Mouse (Mus musculus): ENCODE measurements around the gene Aebp1.
A peak's percentile ranks its signal among the peaks of the same experiment; 100 is the strongest.

The Aebp1 gene

DNA sequence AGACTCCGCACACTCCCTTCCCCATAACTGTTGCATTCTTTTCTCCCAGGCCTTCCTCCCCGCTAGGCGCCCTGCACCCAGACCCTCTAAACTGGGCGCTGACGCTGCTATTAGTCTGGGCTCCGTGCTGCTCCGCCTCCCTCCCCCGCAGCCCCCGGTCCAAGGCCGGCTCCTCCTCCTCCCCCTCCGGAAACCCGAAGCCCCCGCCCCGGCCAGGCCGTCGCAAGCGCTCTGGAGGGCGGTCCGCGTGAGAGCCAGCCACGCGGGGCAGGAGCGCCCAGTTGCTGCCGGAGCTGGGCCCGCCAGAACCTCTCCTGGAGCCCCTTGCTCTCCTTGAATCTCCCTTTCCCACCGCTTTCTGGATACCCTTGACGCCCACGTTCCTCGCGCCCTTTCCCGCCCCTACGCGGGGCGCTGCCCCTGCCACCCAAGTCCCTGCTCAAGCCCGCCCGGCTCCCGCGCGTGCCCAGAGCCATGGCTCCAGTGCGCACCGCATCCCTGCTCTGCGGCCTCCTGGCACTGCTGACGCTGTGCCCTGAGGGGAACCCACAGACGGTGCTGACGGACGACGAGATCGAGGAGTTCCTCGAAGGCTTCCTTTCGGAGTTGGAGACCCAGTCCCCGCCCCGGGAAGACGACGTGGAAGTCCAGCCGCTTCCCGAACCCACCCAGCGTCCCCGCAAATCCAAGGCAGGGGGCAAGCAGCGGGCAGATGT lies at the start of gene Aebp1:
Gene Aebp1, plus strand, starts transcription at position 270 of the 716 bp plus-strand sequence.
- peak; percentile 69 for DNase-seq (ENCODE audit: low spot score)

DNA sequence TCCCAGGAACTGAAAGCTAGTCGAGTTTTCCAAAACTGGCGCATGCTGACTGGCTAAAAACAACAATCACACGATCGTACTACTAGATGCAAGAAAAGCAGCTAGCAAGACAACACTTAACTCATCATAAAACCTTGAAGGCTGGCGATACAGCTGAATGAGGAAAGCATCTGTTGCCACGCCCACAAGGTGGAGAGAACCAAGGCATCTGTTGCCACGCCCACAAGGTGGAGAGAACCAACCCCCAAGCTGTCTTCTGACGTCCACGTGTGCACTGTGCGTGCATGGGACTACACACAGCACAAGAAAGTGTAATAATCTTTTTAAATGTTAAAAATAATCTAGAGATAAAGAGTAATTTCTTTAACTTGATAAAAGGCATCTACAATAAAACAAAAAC lies 48.4 kb upstream of the Aebp1 start:
- DNase-seq (ENCODE audit: low spot score) = no peak

- no peak for DNase-seq (ENCODE audit: low spot score)
These were observed 42.5 kb upstream of the Aebp1 start for GRCm38 (mm10) chr11:5819223-5819622.

DNA sequence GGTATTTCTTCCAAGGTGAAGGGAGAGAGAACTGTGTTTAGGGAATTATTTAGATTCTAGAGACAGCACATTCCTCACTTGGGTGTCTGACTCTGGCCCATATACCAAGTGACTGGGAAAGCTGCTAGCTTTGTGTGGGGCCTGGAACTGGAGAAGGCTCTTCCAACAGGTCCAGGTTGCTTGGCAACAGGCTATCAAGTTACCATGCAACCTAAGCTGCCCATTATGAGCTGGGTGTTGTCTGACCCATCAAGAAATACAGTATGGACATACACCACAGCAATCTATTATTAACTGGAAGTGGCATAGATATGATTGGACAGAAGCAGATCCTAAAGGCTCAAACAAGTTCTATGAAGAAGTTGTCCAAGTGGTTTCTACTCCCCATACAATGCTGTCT lies 36.3 kb upstream of the Aebp1 start:
- no peak for DNase-seq (ENCODE audit: low spot score)

- no peak for DNase-seq (ENCODE audit: low spot score)
These were observed 33.8 kb upstream of the Aebp1 start for GRCm38 (mm10) chr11:5827931-5828330.

DNA sequence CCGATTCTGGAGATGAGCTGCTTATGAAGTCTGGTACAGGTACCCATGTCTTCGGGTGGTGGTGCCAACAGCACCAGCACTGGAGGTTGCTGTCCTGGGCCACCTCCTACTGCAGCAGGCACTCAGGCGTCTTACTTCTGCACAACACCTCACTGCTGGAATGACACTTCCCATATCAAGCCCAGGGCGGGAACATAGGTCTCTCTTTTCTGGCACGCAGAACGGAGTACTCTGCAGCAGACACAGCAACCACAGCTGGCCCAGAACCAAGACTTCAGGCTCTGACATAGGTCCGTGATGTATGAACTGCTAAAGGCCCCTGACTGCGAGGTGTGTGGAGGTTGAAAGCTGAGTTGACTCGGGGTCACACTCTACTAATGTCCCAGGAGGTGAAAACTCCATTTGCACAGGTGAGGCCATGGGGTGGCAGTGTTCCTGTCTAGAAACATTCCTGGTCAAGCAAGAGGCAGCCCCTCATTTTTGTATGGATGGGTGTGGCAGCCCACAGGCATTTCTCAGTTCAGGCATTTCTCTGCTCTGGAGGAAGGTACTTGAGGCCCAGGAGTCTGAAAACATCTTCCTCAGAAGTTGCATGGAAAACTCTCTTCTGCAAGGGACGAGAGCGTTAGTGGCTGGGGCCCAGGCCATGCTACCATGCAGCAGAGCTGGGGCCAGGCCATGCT lies 33.1 kb upstream of the Aebp1 start:
- no peak for DNase-seq (ENCODE audit: low spot score)

DNA sequence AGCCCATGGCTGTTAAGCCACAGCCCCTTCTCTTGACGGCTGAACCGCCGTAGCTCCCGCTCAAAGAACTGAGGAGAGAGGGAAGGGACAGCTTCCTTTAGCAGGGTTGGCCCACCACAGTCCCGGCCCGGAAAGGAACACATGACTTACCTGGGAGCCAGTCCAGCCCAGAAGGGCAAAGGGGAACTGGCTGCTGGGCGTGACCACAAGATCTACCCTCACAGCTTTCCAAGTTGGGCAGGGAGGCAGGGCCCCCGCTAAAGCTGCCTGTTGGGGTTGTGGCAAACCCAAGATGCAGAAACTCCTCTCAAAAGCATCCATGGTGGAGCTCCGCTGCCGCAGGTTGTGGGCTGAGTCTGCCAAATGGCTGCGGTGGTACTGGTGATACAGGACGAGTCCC lies 32.4 kb upstream of the Aebp1 start:
- DNase-seq (ENCODE audit: low spot score) = no peak

- DNase-seq (ENCODE audit: low spot score) = no peak
These were observed 27.2 kb upstream of the Aebp1 start for GRCm38 (mm10) chr11:5834506-5834905.

- no peak for DNase-seq (ENCODE audit: low spot score)
These were observed 26.7 kb upstream of the Aebp1 start for GRCm38 (mm10) chr11:5835057-5835456.

DNA sequence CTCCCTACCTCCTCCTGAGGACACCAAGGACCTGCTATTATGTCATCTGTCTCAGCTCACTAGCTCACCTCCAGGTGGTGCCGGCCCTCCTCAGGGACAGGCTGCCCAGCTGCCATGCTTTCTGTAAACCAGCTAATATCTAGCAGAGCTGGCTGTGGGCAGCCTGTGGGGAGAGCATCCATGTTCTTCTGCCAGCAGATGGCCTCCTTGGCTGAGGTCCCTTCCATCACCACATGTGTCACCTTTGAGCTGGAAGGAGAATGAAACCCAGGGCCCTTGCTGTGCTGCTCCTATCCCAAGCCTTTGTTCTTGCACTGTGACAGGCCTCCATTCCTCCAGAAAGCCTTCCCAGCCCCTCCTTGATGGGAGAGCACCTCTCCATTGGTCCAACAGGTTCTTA lies 25.6 kb upstream of the Aebp1 start:
- peak; percentile 90 for DNase-seq (ENCODE audit: low spot score)

DNA sequence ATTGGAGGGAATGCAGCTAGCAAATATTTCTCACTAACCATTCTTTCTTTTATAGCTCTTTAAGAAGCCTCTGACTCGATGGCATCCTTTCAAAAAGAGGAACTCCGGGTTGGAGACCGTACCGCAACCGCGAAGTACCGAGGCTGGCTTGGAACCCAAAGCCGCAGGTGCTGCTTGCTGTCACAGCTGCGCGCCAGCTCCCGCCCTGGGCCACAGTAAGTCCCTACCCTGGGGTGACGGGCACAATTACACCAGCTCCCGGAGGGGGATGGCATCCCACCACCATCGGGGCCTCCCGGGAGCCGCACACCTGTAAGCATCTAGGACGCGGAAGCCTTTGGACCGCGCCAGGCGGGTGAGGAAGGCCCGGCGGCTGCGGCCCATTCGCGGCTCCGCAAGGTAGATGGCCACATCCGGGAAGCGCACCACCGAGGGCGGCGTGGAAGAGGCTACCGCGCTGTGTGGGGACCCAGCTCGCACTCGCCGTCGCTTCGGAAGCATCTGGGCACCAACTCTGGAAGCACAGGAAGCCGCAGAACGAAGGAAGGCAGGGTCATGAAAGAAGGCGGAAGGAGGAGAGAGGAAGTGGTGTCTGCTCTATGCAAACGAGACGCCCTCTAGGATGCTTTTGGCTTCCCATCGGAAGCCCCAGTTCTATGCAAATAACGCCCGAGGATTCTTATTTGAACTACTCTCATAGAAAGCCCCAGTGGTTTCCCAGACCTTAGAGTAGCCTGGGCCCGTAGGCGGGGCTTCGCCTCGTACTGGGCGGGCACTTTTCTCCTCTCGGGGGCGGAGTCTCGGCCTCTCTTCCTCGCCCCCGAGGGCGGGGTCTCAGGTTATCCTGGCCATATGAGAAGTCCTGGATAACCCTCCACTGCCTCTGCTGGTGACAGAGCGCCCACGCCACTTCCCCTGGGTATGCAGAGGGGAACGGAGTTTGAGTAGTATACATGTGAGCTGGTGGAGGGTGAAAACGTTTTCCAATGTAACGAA lies 24.2 kb upstream of the Aebp1 start, which contains the start of gene Polm:
Gene Polm, minus strand, starts transcription at position 766 of the 996 bp plus-strand sequence.
- peak; percentile 99 for DNase-seq (ENCODE audit: low spot score)

DNA sequence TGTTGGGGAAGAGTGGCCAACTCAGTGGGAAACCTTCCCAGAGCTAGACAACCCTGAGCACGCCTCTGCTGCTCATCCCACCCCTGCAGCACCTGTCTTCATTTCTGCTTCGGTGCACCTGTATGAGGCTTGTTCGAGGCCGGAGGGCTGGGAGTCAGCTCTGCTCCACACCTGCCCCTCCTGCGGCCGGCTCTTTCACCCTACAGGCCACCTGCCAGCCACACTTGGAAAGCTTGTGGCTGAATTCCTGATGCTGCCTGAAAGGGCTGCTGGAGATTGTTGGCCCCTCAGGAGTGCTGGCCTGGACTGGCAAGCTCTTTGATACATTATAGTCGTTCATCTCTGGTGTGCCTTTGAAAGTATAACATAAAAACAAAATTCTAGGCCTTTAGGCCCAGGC lies 21.4 kb upstream of the Aebp1 start:
- DNase-seq (ENCODE audit: low spot score) = no peak

DNA sequence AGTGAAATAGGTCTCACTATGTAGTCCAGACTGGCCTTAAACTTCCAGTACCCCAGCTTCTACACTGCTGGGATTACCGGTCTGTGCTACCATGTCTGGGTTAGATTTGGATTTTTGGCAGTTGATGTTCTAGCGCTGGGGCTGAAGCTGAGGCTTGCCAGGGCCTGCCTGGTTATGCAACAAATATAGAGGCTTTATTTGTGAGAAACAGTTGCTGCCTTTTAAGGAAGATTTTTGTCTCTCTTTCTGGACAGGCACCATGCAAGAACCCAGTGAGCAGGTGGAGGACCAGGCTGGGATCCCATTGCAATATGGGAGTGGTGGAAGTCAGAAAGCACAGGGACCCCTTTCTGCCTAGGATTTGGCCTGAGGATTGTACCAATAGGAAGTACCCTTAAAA lies 20.0 kb upstream of the Aebp1 start:
- DNase-seq (ENCODE audit: low spot score) = no peak

DNA sequence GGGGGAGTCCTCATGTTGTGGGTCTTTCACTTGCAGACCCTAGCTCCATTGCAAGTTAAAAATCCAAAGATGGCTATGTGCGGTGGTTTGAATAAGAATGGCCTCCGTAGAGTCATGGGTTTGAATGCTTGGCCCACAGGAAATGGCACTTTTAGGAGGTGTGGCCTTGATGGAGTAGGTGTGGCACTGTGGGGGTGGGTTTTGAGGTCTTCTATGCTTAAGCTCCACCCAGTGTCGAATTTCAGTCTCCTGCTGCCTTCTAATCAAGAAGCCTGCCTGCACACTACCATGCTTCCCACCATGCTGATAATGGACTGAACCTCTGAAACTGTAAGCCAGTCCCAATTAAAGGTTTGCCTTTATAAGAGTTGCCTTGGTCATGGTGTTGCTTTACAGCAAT lies 18.6 kb upstream of the Aebp1 start:
- DNase-seq (ENCODE audit: low spot score) = no peak

GRCm38 (mm10) chr11:5846639-5847345 lies 15.0 kb upstream of the Aebp1 start:
- DNase-seq (ENCODE audit: low spot score) = peak; percentile 86

DNA sequence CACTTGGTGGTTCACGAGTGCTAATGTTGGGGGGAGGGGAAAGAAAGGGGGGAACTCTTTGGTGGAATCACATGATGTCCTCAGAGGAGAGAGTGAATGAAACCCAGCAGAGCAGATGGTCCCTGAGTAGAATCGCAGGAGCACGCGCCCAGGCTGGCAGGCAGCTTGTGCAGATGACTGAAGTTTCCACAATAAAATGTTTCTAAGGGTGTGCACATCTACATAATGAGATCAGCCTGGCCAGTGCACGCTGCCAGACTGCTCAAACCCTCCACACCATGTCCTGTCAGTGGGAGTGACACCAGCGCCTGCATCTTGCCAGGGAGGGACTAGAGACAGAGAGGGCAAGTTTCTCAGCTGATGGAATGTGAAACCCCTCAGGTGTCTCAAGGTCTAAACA lies 13.0 kb upstream of the Aebp1 start:
- peak; percentile 89 for DNase-seq (ENCODE audit: low spot score)

DNA sequence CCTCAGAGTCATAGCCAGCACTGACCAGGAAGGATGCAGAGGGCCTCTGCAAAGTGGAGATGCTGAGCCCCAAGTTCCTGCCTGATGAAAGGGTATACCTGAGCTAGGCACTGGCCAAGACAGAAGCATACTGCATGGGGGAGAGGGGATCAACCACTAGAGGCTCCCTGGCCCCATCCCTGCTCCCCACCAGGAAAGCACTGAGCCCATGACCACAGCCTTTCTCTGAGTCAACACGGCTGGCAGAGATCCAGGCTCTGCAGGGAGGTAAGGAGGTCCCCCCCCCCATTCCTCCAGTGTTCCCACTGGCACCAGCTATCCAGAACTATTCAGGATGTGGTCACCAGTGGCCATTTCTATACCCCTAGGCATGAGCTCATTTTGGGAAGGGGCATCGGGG lies 12.4 kb upstream of the Aebp1 start:
- peak; percentile 73 for DNase-seq (ENCODE audit: low spot score)

- DNase-seq (ENCODE audit: low spot score) = no peak
These were observed 11.3 kb upstream of the Aebp1 start for GRCm38 (mm10) chr11:5850452-5850851.

- no peak for DNase-seq (ENCODE audit: low spot score)
These were observed 10.6 kb upstream of the Aebp1 start for GRCm38 (mm10) chr11:5851021-5851736.

- DNase-seq (ENCODE audit: low spot score) = no peak
These were observed 9.4 kb upstream of the Aebp1 start for GRCm38 (mm10) chr11:5852314-5852713.

GRCm38 (mm10) chr11:5855481-5855880 lies 6.3 kb upstream of the Aebp1 start:
- peak; percentile 45 for DNase-seq (ENCODE audit: low spot score)

Measured in MN1 (cell line).